Mouse (Mus musculus): Measurements from ENCODE around the gene Arpc5.

Gene Arpc5

DNA sequence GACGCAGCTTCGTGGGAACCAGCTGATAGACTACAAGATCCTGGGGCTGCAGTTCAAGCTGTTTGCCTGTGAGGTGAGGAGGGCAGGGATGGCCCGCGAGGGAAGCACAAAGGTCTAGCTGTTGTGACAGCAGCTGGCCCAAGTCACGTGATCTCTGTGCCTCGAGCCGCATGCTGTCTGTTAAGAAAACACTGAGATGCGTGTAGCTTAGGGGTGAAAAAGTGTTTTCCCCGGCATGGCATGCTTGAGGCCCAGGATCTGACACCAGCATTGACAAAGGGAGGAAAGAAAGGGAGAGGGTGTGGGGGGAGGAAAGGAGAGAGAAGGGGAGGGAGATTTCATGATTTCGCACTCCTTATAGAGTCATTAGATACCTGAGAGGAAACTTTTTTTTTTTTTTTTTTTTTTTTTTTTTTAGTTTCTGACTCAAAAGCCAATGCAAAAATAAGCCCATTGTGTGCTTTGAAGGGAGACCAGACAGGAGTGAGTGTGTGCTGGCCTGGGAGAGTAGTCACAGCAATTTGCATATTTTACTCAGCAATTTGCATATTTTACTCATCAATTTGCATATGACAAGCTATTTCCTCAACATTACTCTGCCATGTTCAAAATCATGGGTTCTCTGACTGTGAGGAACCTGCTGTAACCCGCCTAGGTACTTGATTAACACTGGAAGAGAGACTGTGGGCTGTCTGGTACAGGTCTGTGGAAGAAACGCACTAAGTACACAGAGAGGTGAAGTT is 50.9 kb downstream of the Arpc5 start:
- peak; percentile 22 to 47 for DNase-seq

- DNase-seq = peak; percentile 58 to 70
Observed at GRCm38 (mm10) chr1:152817794-152818193, 51.5 kb downstream of the Arpc5 start.

- DNase-seq = no peak
Observed at GRCm38 (mm10) chr1:152819558-152819957, 53.2 kb downstream of the Arpc5 start.

- no peak for DNase-seq
Observed at GRCm38 (mm10) chr1:152820911-152821695, 54.8 kb downstream of the Arpc5 start.

- DNase-seq = no peak
Observed at GRCm38 (mm10) chr1:152821746-152822145, 55.4 kb downstream of the Arpc5 start.

- DNase-seq = no peak
Observed at GRCm38 (mm10) chr1:152824206-152824605, 57.9 kb downstream of the Arpc5 start.
